Mouse (Mus musculus): ENCODE data around the gene Celf5. TPM values are rescaled to one million over a fixed set of nuclear protein-coding genes. Genes with fewer than 3 reads are reported as not detected.
"Not testable (repeated sequence)": the region's sequence is repeated elsewhere in the genome, so short reads cannot be mapped to it uniquely, and the experiment has no call there.

Celf5 gene
- polyA plus RNA-seq, 1 experiment from 2014 or later, result 1.7 TPM

DNA sequence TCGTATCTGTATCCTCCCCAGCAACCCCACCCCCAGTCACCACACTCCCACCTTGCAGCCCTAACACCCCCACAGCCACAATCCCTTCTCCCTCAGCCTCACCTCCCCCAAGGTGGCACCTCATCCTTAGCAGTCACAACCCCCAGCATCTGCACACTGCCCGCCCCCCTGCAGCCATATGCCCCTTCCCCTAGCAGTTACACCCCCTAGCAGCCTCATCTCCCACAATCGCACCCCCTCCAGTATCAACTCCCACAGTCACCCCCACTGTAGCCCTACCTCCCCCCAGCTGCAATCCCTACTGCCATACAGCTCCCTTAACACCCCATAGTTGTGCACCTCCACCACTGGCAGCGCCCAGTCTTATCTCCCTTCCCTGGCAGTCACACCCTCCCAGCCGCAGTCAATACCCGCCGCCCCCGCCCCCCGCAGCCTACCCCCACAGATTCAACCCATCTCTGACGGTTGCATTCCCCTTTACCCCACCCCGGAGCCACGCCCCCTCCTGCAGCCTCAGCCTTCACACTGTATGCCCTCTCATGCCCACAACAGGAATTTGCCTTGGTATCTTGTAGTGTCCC, 25.4 kb downstream of the Celf5 start:
- Histone ChIP-seq H3K9ac (no peak overlapping the region), H3K4me3 (replicated peaks) (no peak overlapping the region), H3K4me2 (replicated peaks) (no peak overlapping the region), H3K9me3 (no peaks in the 10 kb centered on the region), H3K27me3 (replicated peaks) (peaks cover 87% of the 10 kb centered on the region), H3K36me3 (no peaks in the 10 kb centered on the region), H3K27ac (no peak overlapping the region), H3K4me1 (replicated peaks) (peaks cover 7% of the 10 kb centered on the region; the same call in 1 of the 2 replicates)
- ATAC-seq, result no peak
- WGBS, result 41% methylated on average over 12 of the region's 12 CpGs

DNA sequence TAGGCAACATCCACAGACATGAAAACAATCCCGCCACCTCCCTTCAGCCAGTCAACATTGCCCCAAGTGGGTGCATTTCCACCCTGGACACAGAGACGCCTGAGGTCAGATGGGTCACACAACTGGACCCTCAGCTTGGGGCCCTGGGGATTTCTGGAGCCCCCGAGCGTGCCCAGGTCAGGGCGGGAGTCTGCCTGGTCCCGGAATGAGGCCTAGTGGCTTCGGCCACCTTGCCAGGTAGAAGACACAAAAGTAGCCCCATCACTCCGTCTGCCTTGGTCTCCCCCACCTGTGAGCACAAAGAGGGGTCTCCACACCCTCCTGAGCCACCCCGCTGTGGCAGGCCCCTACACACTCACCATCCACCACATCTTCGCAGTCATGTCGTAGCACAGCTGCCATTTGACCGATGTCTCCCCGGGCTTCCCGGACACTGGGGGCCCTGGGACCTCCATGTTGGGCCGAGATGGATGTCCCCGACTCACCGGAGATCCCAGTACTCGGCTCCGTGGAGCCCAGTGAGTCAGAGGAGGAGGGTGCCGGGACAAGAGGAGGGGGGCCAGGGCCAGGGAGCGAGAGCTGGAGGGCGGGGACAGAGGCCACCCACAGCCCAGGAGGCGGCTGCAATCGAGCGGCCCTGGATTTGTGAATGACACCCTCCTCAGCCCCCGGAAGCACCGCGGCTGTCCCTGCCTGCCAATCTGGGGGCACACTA, 27.2 kb downstream of the Celf5 start, which contains the start of gene Nfic:
TSS of gene Nfic (minus strand) at position 455 of the 715 bp plus-strand sequence.
- H3K4me1 ChIP-seq (replicated peaks), result peaks cover 7% of the 10 kb centered on the region; the same call in 1 of the 2 replicates
- no peaks in the 10 kb centered on the region for H3K9me3 ChIP-seq
- H3K9ac ChIP-seq, result no peak within 1 kb of the TSS
- H3K4me3 ChIP-seq (replicated peaks), result no peak within 1 kb of the TSS
- 59% methylated on average over 28 of the region's 28 CpGs for WGBS
- H3K27me3 ChIP-seq (replicated peaks), result peaks cover 85% of the 10 kb centered on the region
- no peak for ATAC-seq
- no peak within 1 kb of the TSS for H3K4me2 ChIP-seq (replicated peaks)
- no peak within 1 kb of the TSS for H3K27ac ChIP-seq
- no peaks in the 10 kb centered on the region for H3K36me3 ChIP-seq

DNA sequence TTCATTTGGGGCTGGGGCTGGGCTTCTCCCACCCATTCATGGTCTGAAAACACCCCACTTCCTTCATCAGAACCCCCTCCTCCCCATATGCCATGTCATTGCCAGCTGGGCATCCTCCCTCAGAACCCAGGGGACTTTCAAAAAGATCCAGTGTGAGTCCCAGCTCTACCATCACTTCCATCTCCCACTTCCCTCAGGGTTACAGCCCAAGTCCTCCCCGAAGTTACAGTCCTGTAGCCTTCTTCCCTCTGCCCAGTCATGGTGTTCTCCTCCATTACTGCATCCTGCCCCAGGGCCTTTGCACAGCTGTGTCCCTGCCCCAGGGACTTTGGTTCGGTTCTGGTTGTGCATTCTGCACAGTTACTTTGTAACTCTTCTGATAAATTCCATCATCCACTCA, 28.4 kb downstream of the Celf5 start:
- no peak overlapping the region for H3K4me3 ChIP-seq (replicated peaks)
- peaks cover 75% of the 10 kb centered on the region for H3K27me3 ChIP-seq (replicated peaks)
- no peak overlapping the region for H3K9ac ChIP-seq
- ATAC-seq, result no peak
- H3K36me3 ChIP-seq, result no peaks in the 10 kb centered on the region
- no peaks in the 10 kb centered on the region for H3K9me3 ChIP-seq
- 58% methylated on average over 2 of the region's 2 CpGs for WGBS
- no peak overlapping the region for H3K4me2 ChIP-seq (replicated peaks)
- peaks cover 7% of the 10 kb centered on the region; the same call in 1 of the 2 replicates for H3K4me1 ChIP-seq (replicated peaks)
- no peak overlapping the region for H3K27ac ChIP-seq

DNA sequence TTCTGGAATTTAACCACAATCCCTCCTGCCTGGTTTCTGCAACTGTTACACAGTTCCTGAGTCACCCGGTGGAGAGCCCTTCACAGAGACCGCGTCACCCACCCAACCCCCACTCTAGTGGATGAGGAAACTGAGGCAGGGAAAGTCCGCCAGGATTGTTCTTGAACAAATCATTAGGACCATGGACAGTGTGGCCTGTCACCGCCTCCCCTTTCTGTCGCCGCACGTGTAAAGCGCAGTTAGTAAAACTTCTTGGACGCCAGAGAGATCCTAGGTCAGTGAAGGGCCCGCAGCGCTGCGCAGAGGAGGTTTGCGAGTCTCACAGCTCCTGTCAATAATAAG, 29.6 kb downstream of the Celf5 start:
- no peak for ATAC-seq
- Histone ChIP-seq H3K27ac (no peak overlapping the region), H3K9me3 (no peaks in the 10 kb centered on the region), H3K27me3 (replicated peaks) (peaks cover 71% of the 10 kb centered on the region), H3K9ac (no peak overlapping the region), H3K4me3 (replicated peaks) (no peak overlapping the region), H3K4me2 (replicated peaks) (no peak overlapping the region), H3K36me3 (no peaks in the 10 kb centered on the region), H3K4me1 (replicated peaks) (peaks cover 7% of the 10 kb centered on the region; the same call in 1 of the 2 replicates)
- WGBS, result 5% methylated on average over 14 of the region's 14 CpGs

DNA sequence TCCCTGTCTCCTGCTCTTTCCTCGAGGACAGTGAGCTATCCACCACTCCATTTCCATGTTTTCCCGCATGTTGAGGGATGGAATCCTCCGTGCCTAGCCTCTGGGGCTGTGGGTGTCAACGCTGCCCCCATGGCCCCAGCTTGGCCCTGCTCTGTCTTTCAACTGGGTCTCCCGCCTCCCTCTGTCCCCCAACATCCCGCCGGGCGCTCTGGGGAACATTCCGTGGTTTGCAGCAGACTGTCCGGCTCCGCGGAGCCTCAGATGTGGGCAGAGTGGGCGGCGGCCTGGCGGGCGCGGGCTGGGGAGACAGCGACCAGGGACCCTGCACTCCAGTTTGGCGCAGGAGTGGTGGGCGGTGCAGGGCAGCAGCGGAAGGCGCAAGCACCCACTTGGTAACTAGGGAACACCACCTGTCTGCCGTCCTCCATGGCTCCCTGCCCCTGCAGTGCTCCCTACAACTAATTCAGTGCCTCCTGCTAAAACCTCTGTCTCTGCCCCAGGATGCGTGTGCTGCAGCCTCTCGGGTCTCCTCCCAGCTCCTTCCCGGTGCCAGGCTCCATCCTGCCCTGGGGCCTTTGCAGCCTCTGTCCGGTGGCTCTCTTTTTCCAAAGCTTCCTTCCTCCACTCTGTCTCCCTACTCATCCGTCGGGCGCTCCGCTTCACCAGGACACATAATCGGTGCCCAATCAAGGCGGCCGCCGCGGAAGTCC, 30.1 kb downstream of the Celf5 start:
- Histone ChIP-seq H3K27ac (no peak overlapping the region), H3K4me2 (replicated peaks) (no peak overlapping the region), H3K9ac (no peak overlapping the region), H3K4me3 (replicated peaks) (no peak overlapping the region), H3K9me3 (no peaks in the 10 kb centered on the region), H3K36me3 (no peaks in the 10 kb centered on the region), H3K4me1 (replicated peaks) (peaks cover 7% of the 10 kb centered on the region; the same call in 1 of the 2 replicates), H3K27me3 (replicated peaks) (peaks cover 66% of the 10 kb centered on the region)
- WGBS, result 9% methylated on average over 36 of the region's 36 CpGs
- ATAC-seq, result no peak

DNA sequence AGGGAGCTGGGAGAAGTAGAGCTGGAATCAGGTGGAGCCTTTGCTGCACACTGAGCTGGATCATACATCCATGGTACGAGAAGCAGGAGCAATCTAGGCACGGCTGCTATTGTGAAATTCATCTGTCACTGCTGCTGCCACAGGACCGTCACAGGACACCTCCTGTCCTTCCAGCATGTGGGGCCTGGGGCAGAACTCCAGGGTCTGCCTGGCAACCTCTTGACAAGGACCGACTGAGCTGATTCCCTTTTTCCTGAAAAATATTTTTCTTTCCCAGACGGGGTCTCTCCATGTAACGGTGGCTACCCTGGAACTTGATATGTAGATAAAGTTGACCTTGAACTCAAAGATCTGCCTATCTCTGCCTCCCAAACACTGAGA, 31.2 kb downstream of the Celf5 start:
- no peaks in the 10 kb centered on the region for H3K36me3 ChIP-seq
- H3K9ac ChIP-seq, result no peak overlapping the region
- WGBS, result 62% methylated on average over 6 of the region's 6 CpGs
- H3K4me3 ChIP-seq (replicated peaks), result no peak overlapping the region
- no peak overlapping the region for H3K27ac ChIP-seq
- H3K27me3 ChIP-seq (replicated peaks), result peaks cover 56% of the 10 kb centered on the region
- no peak for ATAC-seq
- H3K4me1 ChIP-seq (replicated peaks), result peaks cover 7% of the 10 kb centered on the region; the same call in 1 of the 2 replicates
- H3K9me3 ChIP-seq, result no peaks in the 10 kb centered on the region
- no peak overlapping the region for H3K4me2 ChIP-seq (replicated peaks)

DNA sequence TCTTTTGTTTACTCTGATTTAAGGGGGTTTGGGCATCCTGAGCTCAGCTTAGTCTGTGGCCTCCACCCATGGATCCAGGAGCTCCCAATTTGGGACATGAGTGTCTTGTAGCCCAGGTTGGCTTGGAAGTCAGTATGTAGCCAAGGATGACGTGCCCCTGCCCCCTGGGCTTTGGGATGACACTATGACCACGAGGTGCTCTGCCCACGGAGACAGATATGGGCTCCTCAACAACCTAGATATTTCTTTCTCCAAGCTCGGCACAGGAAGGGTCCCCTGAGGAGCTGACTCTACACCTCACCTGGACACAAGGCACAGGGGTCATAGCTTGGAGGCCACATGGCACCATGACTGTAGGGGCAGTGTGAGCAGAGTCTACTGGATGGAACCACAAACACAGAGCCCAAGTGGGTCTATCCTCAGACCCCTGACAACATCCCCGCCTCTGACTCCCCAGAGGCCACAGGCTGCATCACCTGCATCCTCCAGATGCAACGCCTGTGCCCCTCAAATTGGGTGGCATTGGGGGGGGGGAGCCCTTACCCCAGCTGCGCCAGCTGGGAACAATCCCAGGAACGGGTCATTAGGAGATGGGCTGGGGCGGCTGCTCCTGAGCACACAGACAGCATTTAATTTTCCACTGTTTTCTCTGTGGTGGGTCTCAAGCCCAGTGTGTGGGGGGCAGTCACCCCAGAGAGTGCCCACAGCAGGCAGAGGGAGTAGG, 31.7 kb downstream of the Celf5 start:
- H3K4me2 ChIP-seq (replicated peaks), result no peak overlapping the region
- H3K36me3 ChIP-seq, result no peaks in the 10 kb centered on the region
- WGBS, result 57% methylated on average over 9 of the region's 9 CpGs
- no peak overlapping the region for H3K4me3 ChIP-seq (replicated peaks)
- no peak overlapping the region for H3K9ac ChIP-seq
- peaks cover 51% of the 10 kb centered on the region for H3K27me3 ChIP-seq (replicated peaks)
- H3K9me3 ChIP-seq, result no peaks in the 10 kb centered on the region
- H3K27ac ChIP-seq, result no peak overlapping the region
- peaks cover 7% of the 10 kb centered on the region; the same call in 1 of the 2 replicates for H3K4me1 ChIP-seq (replicated peaks)
- ATAC-seq, result no peak

DNA sequence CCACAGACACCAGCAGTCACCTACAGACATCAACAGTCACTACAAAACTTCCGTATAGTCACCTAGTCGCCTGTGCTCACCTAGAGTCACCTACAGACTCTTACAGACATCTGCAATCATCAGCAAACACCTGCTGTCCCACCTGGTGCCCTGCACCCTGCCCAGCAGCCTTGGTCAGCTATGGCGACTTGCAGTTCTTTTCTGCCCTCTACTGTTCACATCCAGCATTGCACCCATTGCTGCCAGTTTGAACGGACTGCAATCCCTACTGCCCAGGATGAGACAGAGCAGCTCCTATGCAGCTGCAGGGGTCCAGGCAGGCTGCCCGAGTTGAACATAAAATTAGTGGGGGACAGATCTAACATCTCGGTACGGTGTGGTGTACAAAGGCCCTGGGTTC, 32.4 kb downstream of the Celf5 start:
- Histone ChIP-seq H3K4me1 (replicated peaks) (peaks cover 7% of the 10 kb centered on the region; the same call in 1 of the 2 replicates), H3K4me2 (replicated peaks) (no peak overlapping the region), H3K27ac (no peak overlapping the region), H3K36me3 (no peaks in the 10 kb centered on the region), H3K9ac (no peak overlapping the region), H3K27me3 (replicated peaks) (peaks cover 44% of the 10 kb centered on the region), H3K4me3 (replicated peaks) (no peak overlapping the region), H3K9me3 (no peaks in the 10 kb centered on the region)
- under 1% methylated on average over 7 of the region's 7 CpGs for WGBS
- ATAC-seq, result peak; percentile 80

DNA sequence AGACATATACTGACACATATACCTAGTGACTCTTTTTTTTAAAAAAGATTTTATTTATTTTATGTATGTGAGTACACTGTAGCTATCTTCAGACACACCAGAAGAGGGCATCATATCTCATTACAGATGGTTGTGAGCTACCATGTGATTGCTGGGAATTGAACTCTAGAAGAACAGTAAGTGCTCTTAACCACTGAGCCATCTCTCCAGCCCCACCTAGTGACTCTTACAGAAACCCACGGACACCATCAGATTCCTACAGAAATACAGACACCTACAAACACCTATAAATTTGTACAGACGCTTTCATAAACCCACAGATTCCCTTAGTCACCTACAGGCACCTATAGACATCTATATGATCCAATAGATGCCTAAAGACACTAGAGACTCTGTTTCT, 37.0 kb downstream of the Celf5 start:
- not testable (repeated sequence) for H3K4me2 ChIP-seq (replicated peaks); H3K4me1 ChIP-seq (replicated peaks); ATAC-seq; H3K27me3 ChIP-seq (replicated peaks); H3K36me3 ChIP-seq; H3K4me3 ChIP-seq (replicated peaks); H3K9ac ChIP-seq; H3K9me3 ChIP-seq; H3K27ac ChIP-seq
- WGBS, result 30% methylated on average over 2 of the region's 2 CpGs

DNA sequence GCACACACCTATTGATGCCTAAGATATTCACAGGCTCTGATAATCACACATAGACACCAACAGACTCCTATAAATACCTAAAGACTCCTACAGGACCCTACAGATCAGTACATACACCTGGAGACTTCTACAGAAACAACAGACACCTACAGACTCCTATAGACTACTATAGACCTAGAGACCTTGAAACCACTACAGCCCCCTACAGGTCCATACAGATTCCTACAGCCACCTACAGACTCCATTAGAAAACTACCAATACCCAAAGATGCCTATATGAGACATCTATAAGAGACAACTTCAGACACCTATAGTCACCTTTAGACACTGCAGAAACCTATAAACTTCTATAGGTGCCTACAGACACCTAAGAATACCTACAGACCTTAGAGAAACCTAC, 41.5 kb downstream of the Celf5 start:
- H3K9me3 ChIP-seq, result no peaks in the 10 kb centered on the region
- ATAC-seq, result no peak

DNA sequence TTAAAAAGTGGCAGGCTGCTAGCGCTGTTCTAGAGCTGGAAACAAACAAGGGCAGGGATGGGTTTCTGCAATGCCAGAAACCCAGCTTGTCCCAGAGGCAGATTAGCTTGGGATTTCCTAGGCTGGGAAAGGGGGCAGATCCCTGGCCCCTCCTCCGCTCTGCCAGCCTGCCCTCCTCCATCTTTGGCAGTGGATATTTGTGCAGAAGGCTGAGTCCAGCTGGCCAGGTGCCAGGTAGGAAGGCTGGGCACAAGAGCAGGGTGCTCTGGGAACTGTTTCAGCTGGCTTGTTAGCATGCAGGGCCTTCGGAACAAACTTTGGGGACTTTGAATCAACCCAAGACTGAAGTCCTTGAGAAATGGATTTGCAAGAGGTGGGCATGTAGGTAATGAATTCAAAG, 47.1 kb downstream of the Celf5 start:
- no peaks in the 10 kb centered on the region for H3K9me3 ChIP-seq
- no peaks in the 10 kb centered on the region for H3K36me3 ChIP-seq
- 0 out of 2 replicates have a peak, but pooled peaks cover 7% of the 10 kb centered on the region for H3K27me3 ChIP-seq (replicated peaks)
- H3K4me3 ChIP-seq (replicated peaks), result no peak overlapping the region
- no peak for ATAC-seq
- peaks cover 29% of the 10 kb centered on the region for H3K4me1 ChIP-seq (replicated peaks)
- H3K27ac ChIP-seq, result no peak overlapping the region
- 70% methylated on average over 3 of the region's 3 CpGs for WGBS
- H3K9ac ChIP-seq, result peak overlapping the region; percentile 17; the same call in 1 of the 2 replicates
- H3K4me2 ChIP-seq (replicated peaks), result no peak overlapping the region

More for the DNA sequence above, 41.5 kb downstream of the Celf5 start:
- H3K4me3 ChIP-seq (replicated peaks), result no peak overlapping the region
- no peak overlapping the region for H3K9ac ChIP-seq
- H3K4me1 ChIP-seq (replicated peaks), result no peaks in the 10 kb centered on the region
- H3K36me3 ChIP-seq, result no peaks in the 10 kb centered on the region
- H3K4me2 ChIP-seq (replicated peaks), result no peak overlapping the region
- no peak overlapping the region for H3K27ac ChIP-seq
- H3K27me3 ChIP-seq (replicated peaks), result peaks cover under 1% of the 10 kb centered on the region; the same call in 1 of the 2 replicates
